Mouse (Mus musculus): ENCODE data around the gene Lrrc27. TPM values are rescaled to one million over a fixed set of nuclear protein-coding genes. Genes with fewer than 3 reads are reported as not detected.

Gene Lrrc27
- polyA plus RNA-seq, 1 experiment from 2014 or later = 0.52 TPM

GRCm38 (mm10) chr7:139285295-139285943 lies 72.6 kb downstream of the Lrrc27 start:
- 74% methylated on average over 16 of the region's 16 CpGs for WGBS (ENCODE audit: insufficient replicate concordance)
- Histone ChIP-seq H3K36me3 (no peaks in the 10 kb centered on the region), H3K4me3 (no peak overlapping the region), H3K27ac (no peak overlapping the region), H3K4me1 (peaks cover 14% of the 10 kb centered on the region), H3K9ac (no peak overlapping the region), H3K9me3 (replicated peaks) (no peaks in the 10 kb centered on the region), H3K4me2 (no peak overlapping the region), H3K27me3 (replicated peaks) (no peaks in the 10 kb centered on the region)
- ATAC-seq = no peak

GRCm38 (mm10) chr7:139288540-139288939 lies 75.8 kb downstream of the Lrrc27 start:
- Histone ChIP-seq H3K4me2 (no peak overlapping the region), H3K27me3 (replicated peaks) (no peaks in the 10 kb centered on the region), H3K27ac (no peak overlapping the region), H3K36me3 (no peaks in the 10 kb centered on the region), H3K4me1 (0 out of 2 replicates have a peak, but pooled peaks cover 4% of the 10 kb centered on the region), H3K9ac (no peak overlapping the region), H3K4me3 (no peak overlapping the region), H3K9me3 (replicated peaks) (no peaks in the 10 kb centered on the region)
- WGBS (ENCODE audit: insufficient replicate concordance) = 68% methylated on average over 7 of the region's 7 CpGs
- no peak for ATAC-seq

Other genes starting within 250 kb of the Lrrc27 start
- 0.86 and 1.2 TPM in 2 replicates for gene Dpysl4, start 127.0 kb upstream of the Lrrc27 start, polyA plus RNA-seq (2016; fragmentation: Nextera tagmentation; extraction: Ambion mirVana)
- gene Stk32c, start 319 bp downstream of the Lrrc27 start, polyA plus RNA-seq (2016; fragmentation: Nextera tagmentation; extraction: Ambion mirVana) = not detected in 2 replicates
- gene Pwwp2b, start 35.5 kb downstream of the Lrrc27 start, polyA plus RNA-seq (2016; fragmentation: Nextera tagmentation; extraction: Ambion mirVana) = 2.3 and 2.7 TPM in 2 replicates
- 10.1 and 11.0 TPM in 2 replicates for gene Inpp5a, start 176.1 kb downstream of the Lrrc27 start, polyA plus RNA-seq (2016; fragmentation: Nextera tagmentation; extraction: Ambion mirVana)

All from liver, embryonic 12.5 days (tissue).